Mouse (Mus musculus): ENCODE measurements around the gene Sirpa. TPM values are rescaled to one million over a fixed set of nuclear protein-coding genes. Genes with fewer than 3 reads are reported as not detected.

Gene Sirpa
- polyA plus RNA-seq, 1 experiment = 93.9 TPM

DNA sequence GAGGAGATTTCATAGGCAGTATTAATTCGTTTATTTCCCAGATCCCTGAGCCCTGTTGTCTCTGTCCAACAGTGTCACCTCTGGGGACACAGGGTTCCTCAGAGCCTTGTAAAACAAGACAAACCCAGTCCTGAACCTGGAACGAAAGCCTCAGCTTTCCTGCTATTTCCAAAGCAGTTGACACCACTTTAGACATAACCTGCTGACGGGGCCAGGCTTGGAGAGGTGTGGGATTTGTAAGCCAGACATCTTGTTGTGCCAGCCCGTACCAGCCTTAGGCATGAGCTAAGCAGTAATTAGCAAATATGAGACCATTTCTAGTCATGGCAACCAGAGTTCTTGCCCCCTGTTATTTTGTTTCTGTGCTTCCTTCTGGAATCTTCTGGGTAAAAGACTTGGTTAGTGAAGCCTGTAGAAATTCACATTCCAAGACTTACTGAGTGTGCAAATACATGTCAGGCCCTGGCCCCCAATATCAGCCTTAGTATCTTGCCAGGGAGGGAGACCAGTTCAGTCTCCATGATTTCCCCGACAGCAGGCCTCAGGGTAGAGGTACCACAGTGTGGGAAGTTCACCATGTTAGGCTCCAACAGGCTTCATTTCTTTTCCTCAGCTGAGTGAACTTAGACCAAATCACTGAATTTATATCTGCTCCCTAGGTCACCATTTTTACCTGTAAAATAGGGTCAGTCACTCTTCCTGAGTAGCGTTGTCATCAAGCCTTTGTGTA, 36.0 kb downstream of the Sirpa start:
- no peaks in the 10 kb centered on the region; the same call in 1 of the 2 replicates for H3K4me1 ChIP-seq (ENCODE audit: control insufficient read depth, insufficient read depth, low read length)
- no peak overlapping the region for H3K27ac ChIP-seq (ENCODE audit: control insufficient read depth, insufficient read depth, low read depth, low read length, poor library complexity)
- no peak overlapping the region for H3K4me3 ChIP-seq (replicated peaks; ENCODE audit: control insufficient read depth, low read depth, low read length)
- WGBS = 78% methylated on average over 6 of the region's 6 CpGs
- no peak for TF ChIP-seq POLR2A (IDR thresholded peaks at IDR 0.05; ENCODE audit: borderline replicate concordance, control insufficient read depth, low read depth, low read length)
- TF ChIP-seq CTCF (IDR thresholded peaks at IDR 0.05; ENCODE audit: control insufficient read depth, insufficient read depth, low read length) = no peak

- Histone ChIP-seq H3K27ac (ENCODE audit: control insufficient read depth, insufficient read depth, low read depth, low read length, poor library complexity) (no peak overlapping the region), H3K4me3 (replicated peaks; ENCODE audit: control insufficient read depth, low read depth, low read length) (no peak overlapping the region), H3K4me1 (ENCODE audit: control insufficient read depth, insufficient read depth, low read length) (no peaks in the 10 kb centered on the region; the same call in 1 of the 2 replicates)
- WGBS = 85% methylated on average over 15 of the region's 15 CpGs
- TF ChIP-seq CTCF (IDR thresholded peaks at IDR 0.05; ENCODE audit: control insufficient read depth, insufficient read depth, low read length) (no peak), POLR2A (IDR thresholded peaks at IDR 0.05; ENCODE audit: borderline replicate concordance, control insufficient read depth, low read depth, low read length) (no peak)
These were observed 37.3 kb downstream of the Sirpa start for GRCm38 (mm10) chr2:129629786-129630531.

GRCm38 (mm10) chr2:129630532-129630886, 37.9 kb downstream of the Sirpa start:
- Histone ChIP-seq H3K27ac (ENCODE audit: control insufficient read depth, insufficient read depth, low read depth, low read length, poor library complexity) (no peak overlapping the region), H3K4me3 (replicated peaks; ENCODE audit: control insufficient read depth, low read depth, low read length) (no peak overlapping the region), H3K4me1 (ENCODE audit: control insufficient read depth, insufficient read depth, low read length) (no peaks in the 10 kb centered on the region; the same call in 1 of the 2 replicates)
- 88% methylated on average over 3 of the region's 3 CpGs for WGBS
- no peak for TF ChIP-seq POLR2A (IDR thresholded peaks at IDR 0.05; ENCODE audit: borderline replicate concordance, control insufficient read depth, low read depth, low read length)
- TF ChIP-seq CTCF (IDR thresholded peaks at IDR 0.05; ENCODE audit: control insufficient read depth, insufficient read depth, low read length) = no peak

- WGBS = 84% methylated on average over 7 of the region's 7 CpGs
- no peak overlapping the region for H3K4me3 ChIP-seq (replicated peaks; ENCODE audit: control insufficient read depth, low read depth, low read length)
- TF ChIP-seq POLR2A (IDR thresholded peaks at IDR 0.05; ENCODE audit: borderline replicate concordance, control insufficient read depth, low read depth, low read length) = no peak
- TF ChIP-seq CTCF (IDR thresholded peaks at IDR 0.05; ENCODE audit: control insufficient read depth, insufficient read depth, low read length) = no peak
- no peak overlapping the region for H3K27ac ChIP-seq (ENCODE audit: control insufficient read depth, insufficient read depth, low read depth, low read length, poor library complexity)
- H3K4me1 ChIP-seq (ENCODE audit: control insufficient read depth, insufficient read depth, low read length) = no peaks in the 10 kb centered on the region; the same call in 1 of the 2 replicates
These were observed 38.5 kb downstream of the Sirpa start for GRCm38 (mm10) chr2:129630978-129631660.

GRCm38 (mm10) chr2:129632324-129632723, 39.7 kb downstream of the Sirpa start:
- no peak overlapping the region for H3K4me3 ChIP-seq (replicated peaks; ENCODE audit: control insufficient read depth, low read depth, low read length)
- no peak for TF ChIP-seq CTCF (IDR thresholded peaks at IDR 0.05; ENCODE audit: control insufficient read depth, insufficient read depth, low read length)
- no peak overlapping the region for H3K27ac ChIP-seq (ENCODE audit: control insufficient read depth, insufficient read depth, low read depth, low read length, poor library complexity)
- 83% methylated on average over 7 of the region's 7 CpGs for WGBS
- H3K4me1 ChIP-seq (ENCODE audit: control insufficient read depth, insufficient read depth, low read length) = no peaks in the 10 kb centered on the region; the same call in 1 of the 2 replicates

DNA sequence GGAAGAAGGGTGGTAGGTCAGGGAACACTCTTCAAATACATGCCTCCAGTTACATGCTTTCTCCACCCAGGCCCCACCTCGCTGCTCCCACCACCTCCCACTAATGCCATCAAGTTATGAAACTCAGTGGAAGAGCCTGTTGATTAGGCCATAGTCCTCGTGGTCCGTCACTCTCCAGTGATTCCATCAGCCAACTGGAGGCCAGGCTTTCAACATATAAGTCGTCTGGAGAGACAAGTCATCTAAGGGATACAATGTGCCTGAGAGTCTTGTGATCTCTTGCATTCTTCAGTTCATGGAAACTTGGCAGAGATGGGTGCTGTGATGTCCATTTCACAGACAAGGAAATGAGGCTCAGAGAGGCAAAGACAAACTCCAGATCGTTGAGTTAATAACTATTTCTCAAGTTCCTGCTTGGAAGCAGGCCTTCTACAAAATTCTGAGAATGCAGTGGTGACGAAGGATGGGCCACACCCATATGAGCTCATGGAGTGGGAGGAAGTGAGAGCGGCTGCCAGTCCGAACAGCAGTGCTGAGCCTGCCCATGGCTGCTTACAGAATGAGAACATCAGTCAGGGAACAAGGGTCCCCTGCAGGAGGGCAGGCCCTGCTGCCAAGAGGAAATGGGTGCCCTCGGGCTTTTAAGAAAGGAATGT, 40.6 kb downstream of the Sirpa start:
- WGBS = 14% methylated on average over 9 of the region's 9 CpGs

GRCm38 (mm10) chr2:129633982-129634381, 41.3 kb downstream of the Sirpa start:
- H3K27ac ChIP-seq (ENCODE audit: control insufficient read depth, insufficient read depth, low read depth, low read length, poor library complexity) = no peak overlapping the region
- TF ChIP-seq CTCF (IDR thresholded peaks at IDR 0.05; ENCODE audit: control insufficient read depth, insufficient read depth, low read length) = no peak
- no peak for TF ChIP-seq POLR2A (IDR thresholded peaks at IDR 0.05; ENCODE audit: borderline replicate concordance, control insufficient read depth, low read depth, low read length)
- 58% methylated on average over 3 of the region's 3 CpGs for WGBS

More for the DNA sequence above, 40.6 kb downstream of the Sirpa start:
- H3K27ac ChIP-seq (ENCODE audit: control insufficient read depth, insufficient read depth, low read depth, low read length, poor library complexity) = no peak overlapping the region; the same call in 1 of the 2 replicates
- H3K4me1 ChIP-seq (ENCODE audit: control insufficient read depth, insufficient read depth, low read length) = no peaks in the 10 kb centered on the region; the same call in 1 of the 2 replicates
- TF ChIP-seq CTCF (IDR thresholded peaks at IDR 0.05; ENCODE audit: control insufficient read depth, insufficient read depth, low read length) (no peak), POLR2A (IDR thresholded peaks at IDR 0.05; ENCODE audit: borderline replicate concordance, control insufficient read depth, low read depth, low read length) (no peak)
- no peak overlapping the region for H3K4me3 ChIP-seq (replicated peaks; ENCODE audit: control insufficient read depth, low read depth, low read length)

More at GRCm38 (mm10) chr2:129633982-129634381, 41.3 kb downstream of the Sirpa start:
- Histone ChIP-seq H3K4me3 (replicated peaks; ENCODE audit: control insufficient read depth, low read depth, low read length) (no peak overlapping the region), H3K4me1 (ENCODE audit: control insufficient read depth, insufficient read depth, low read length) (no peaks in the 10 kb centered on the region; the same call in 1 of the 2 replicates)
